Mouse (Mus musculus) common myeloid progenitor, adult 5-6 weeks (primary cell): ENCODE data around the gene Hoxd11. TPM values are rescaled to one million over a fixed set of nuclear protein-coding genes. Genes with fewer than 3 reads are reported as not detected.

ENCODE experiments used
- ATAC-seq: replicated peaks from 2 replicates; pipeline ENCODE4 v1.8.0; 2016; ENCODE audit warnings: low read depth, mild to moderate bottlenecking, moderate TSS enrichment, inconsistent platforms; ENCODE audit not compliant: poor library complexity, severe bottlenecking
- total RNA-seq: library from RNA; stranded (forward); fragments of 200-1000, 187-1606 nt; gene quantifications from 2 replicates; pipeline ENCODE4 v1.2.3, GENCODE M21; 2017

Hoxd11 gene
- total RNA-seq, 1 experiment from 2014 or later: not detected

GRCm38 (mm10) chr2:74704999-74705466, 25.7 kb downstream of the Hoxd11 start:
- no peak for ATAC-seq

GRCm38 (mm10) chr2:74705467-74706089, 26.2 kb downstream of the Hoxd11 start:
- ATAC-seq: no peak

GRCm38 (mm10) chr2:74706393-74706960, 27.1 kb downstream of the Hoxd11 start:
- ATAC-seq: no peak

- ATAC-seq: no peak
These were observed 28.2 kb downstream of the Hoxd11 start for GRCm38 (mm10) chr2:74707599-74707998.

- no peak for ATAC-seq
These were observed 29.3 kb downstream of the Hoxd11 start for GRCm38 (mm10) chr2:74708676-74709075.

GRCm38 (mm10) chr2:74709465-74710419, 30.4 kb downstream of the Hoxd11 start:
- ATAC-seq: no peak

- no peak for ATAC-seq
These were observed 31.7 kb downstream of the Hoxd11 start for GRCm38 (mm10) chr2:74710929-74711543.

GRCm38 (mm10) chr2:74711721-74712621, 32.6 kb downstream of the Hoxd11 start, which contains the start of the genes Hoxd3 and Hoxd4:
Gene Hoxd3, plus strand, starts transcription at chr2:74711927.
Gene Hoxd4, plus strand, starts transcription at chr2:74711929.
- ATAC-seq: no peak

GRCm38 (mm10) chr2:74713239-74714150, 34.1 kb downstream of the Hoxd11 start:
- no peak for ATAC-seq

- ATAC-seq: no peak
These were observed 34.9 kb downstream of the Hoxd11 start for GRCm38 (mm10) chr2:74714156-74714789.

GRCm38 (mm10) chr2:74714881-74715280, 35.5 kb downstream of the Hoxd11 start:
- no peak for ATAC-seq

GRCm38 (mm10) chr2:74715504-74716241, 36.3 kb downstream of the Hoxd11 start:
- peak; percentile 95 for ATAC-seq

- ATAC-seq: no peak
These were observed 41.0 kb downstream of the Hoxd11 start for GRCm38 (mm10) chr2:74720384-74720783.

- no peak for ATAC-seq
These were observed 41.7 kb downstream of the Hoxd11 start for GRCm38 (mm10) chr2:74720955-74721491.

GRCm38 (mm10) chr2:74721882-74722281, 42.5 kb downstream of the Hoxd11 start:
- no peak for ATAC-seq

- no peak for ATAC-seq
These were observed 43.6 kb downstream of the Hoxd11 start for GRCm38 (mm10) chr2:74722949-74723348.
